Mouse (Mus musculus) liver, embryonic 11.5 days (tissue): ENCODE measurements around the gene Afm. TPM values are rescaled to one million over a fixed set of nuclear protein-coding genes. Genes with fewer than 3 reads are reported as not detected.

ENCODE experiments used
- ATAC-seq: fragments of 200-750 bp; cut with Nextera tagmentation; replicated peaks from 2 replicates; pipeline ENCODE4 v1.8.0; 2017; ENCODE audit warnings: moderate number of reproducible peaks, mild to moderate bottlenecking, moderate TSS enrichment, moderate library complexity; ENCODE audit not compliant: low FRiP score
- DNase-seq: peaks from one replicate; pipeline ENCODE4 v3.0.0-alpha.2; 2017; ENCODE audit warnings: low spot score
- H3K27ac ChIP-seq: fragments of 300-500 bp; sonication (generic); 2 replicates; pipeline ENCODE4 v1.5.1; 2014; ENCODE audit warnings: mild to moderate bottlenecking, low read depth, low read length, control low read depth
- H3K27me3 ChIP-seq: fragments of 300-500 bp; sonication (generic); replicated peaks from 2 replicates; pipeline ENCODE4 v1.6.1; 2014; ENCODE audit warnings: low read length, mixed read lengths; ENCODE audit not compliant: control insufficient read depth, insufficient read depth
- H3K36me3 ChIP-seq: fragments of 300-500 bp; sonication (generic); 2 replicates; pipeline ENCODE4 v1.6.1; 2014; ENCODE audit warnings: mild to moderate bottlenecking, low read length, moderate library complexity, mixed read lengths; ENCODE audit not compliant: control insufficient read depth, insufficient read depth
- H3K4me1 ChIP-seq: fragments of 300-500 bp; sonication (generic); replicated peaks from 2 replicates; pipeline ENCODE4 v1.6.1; 2014; ENCODE audit warnings: low read length, mixed read lengths; ENCODE audit not compliant: control insufficient read depth, insufficient read depth
- H3K4me2 ChIP-seq: fragments of 300-500 bp; sonication (generic); 2 replicates; pipeline ENCODE4 v1.6.1; 2014; ENCODE audit warnings: mild to moderate bottlenecking, control low read depth, moderate library complexity
- H3K4me3 ChIP-seq: fragments of 300-500 bp; sonication (generic); 2 replicates; pipeline ENCODE4 v1.5.1; 2014; ENCODE audit warnings: low read depth, low read length, control low read depth
- H3K9ac ChIP-seq: fragments of 300-500 bp; sonication (generic); 2 replicates; pipeline ENCODE4 v1.6.1; 2014; ENCODE audit warnings: low read depth, low read length, control low read depth
- H3K9me3 ChIP-seq: fragments of 300-500 bp; sonication (generic); 2 replicates; pipeline ENCODE4 v1.6.1; 2016; ENCODE audit warnings: low read length, inconsistent platforms, mixed read lengths; ENCODE audit not compliant: control insufficient read depth
- WGBS: fragments of 180-500 bp; shearing (Covaris S2); extraction: QIAGEN DNeasy Blood & Tissue Kit; methylation state at CpG from one replicate; pipeline ENCODE4 v1.1.7; 2014; 5-methylcytosine and 5-hydroxymethylcytosine counted together
- polyA plus RNA-seq: library from polyadenylated mRNA; unstranded; fragments of >200 nt; fragmentation: Nextera tagmentation; extraction: Ambion mirVana; gene quantifications from 2 replicates; pipeline ENCODE4 v1.2.1, GENCODE M21; 2014

The Afm gene
- polyA plus RNA-seq, 1 experiment from 2014 or later, result 8.8 TPM

GRCm38 (mm10) chr5:90488323-90488722, 30.4 kb upstream of the Afm start:
- Histone ChIP-seq H3K27me3 (no peaks in the 10 kb centered on the region), H3K4me1 (no peaks in the 10 kb centered on the region), H3K4me3 (no peak overlapping the region), H3K9ac (no peak overlapping the region), H3K36me3 (no peaks in the 10 kb centered on the region), H3K27ac (no peak overlapping the region), H3K4me2 (no peak overlapping the region), H3K9me3 (no peaks in the 10 kb centered on the region)
- ATAC-seq (no peak; the same call in 1 of the 2 replicates), DNase-seq (no peak)
- 72% methylated on average over 7 of the region's 7 CpGs for WGBS

- H3K27me3 ChIP-seq, result no peaks in the 10 kb centered on the region
- H3K4me3 ChIP-seq, result peak within 1 kb of the TSS; percentile 19
- no peak within 1 kb of the TSS for H3K9ac ChIP-seq
- DNase-seq, result no peak
- H3K4me1 ChIP-seq, result no peaks in the 10 kb centered on the region
- ATAC-seq, result peak; percentile 25; the same call in 1 of the 2 replicates
- H3K27ac ChIP-seq, result peak within 1 kb of the TSS; percentile 20
- peak within 1 kb of the TSS; percentile 9; the same call in 1 of the 2 replicates for H3K4me2 ChIP-seq
- 69% methylated on average over 7 of the region's 7 CpGs for WGBS
- no peaks in the 10 kb centered on the region for H3K9me3 ChIP-seq
- no peaks in the 10 kb centered on the region for H3K36me3 ChIP-seq
Measured at GRCm38 (mm10) chr5:90490518-90490917, 28.2 kb upstream of the Afm start, which contains the start of gene Afp. Afp (plus strand) TSS chr5:90490737.

DNA sequence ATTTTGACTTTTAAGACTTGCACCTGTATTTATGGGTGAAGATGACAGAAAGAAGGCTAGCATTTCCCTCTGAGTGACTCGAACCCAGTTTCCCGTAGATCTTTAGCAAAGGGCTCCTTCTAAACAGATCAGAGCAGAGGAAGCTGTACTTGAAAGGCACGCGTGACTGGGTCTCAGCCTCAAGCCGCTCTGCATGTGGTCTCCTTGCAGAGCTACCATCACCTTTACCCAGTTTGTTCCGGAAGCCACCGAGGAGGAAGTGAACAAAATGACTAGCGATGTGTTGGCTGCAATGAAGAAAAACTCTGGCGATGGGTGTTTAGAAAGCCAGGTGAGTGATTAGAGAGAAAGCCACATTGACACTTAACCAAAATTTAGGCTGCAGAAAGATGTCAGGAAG, 26.3 kb upstream of the Afm start:
- Histone ChIP-seq H3K4me3 (peak overlapping the region; percentile 24), H3K27me3 (no peaks in the 10 kb centered on the region), H3K9ac (no peak overlapping the region), H3K4me2 (peak overlapping the region; percentile 23), H3K36me3 (no peaks in the 10 kb centered on the region), H3K4me1 (no peaks in the 10 kb centered on the region), H3K27ac (peak overlapping the region; percentile 20; the same call in 1 of the 2 replicates), H3K9me3 (no peaks in the 10 kb centered on the region)
- DNase-seq (no peak), ATAC-seq (no peak)
- WGBS, result 69% methylated on average over 9 of the region's 9 CpGs

GRCm38 (mm10) chr5:90494308-90494707, 24.4 kb upstream of the Afm start:
- no peak overlapping the region for H3K4me2 ChIP-seq
- ATAC-seq (peak; percentile 30), DNase-seq (no peak)
- no peak overlapping the region for H3K9ac ChIP-seq
- H3K4me3 ChIP-seq, result no peak overlapping the region
- no peaks in the 10 kb centered on the region for H3K9me3 ChIP-seq
- WGBS, result 80% methylated on average over 4 of the region's 4 CpGs
- H3K27me3 ChIP-seq, result no peaks in the 10 kb centered on the region
- no peak overlapping the region for H3K27ac ChIP-seq
- no peaks in the 10 kb centered on the region for H3K4me1 ChIP-seq
- no peaks in the 10 kb centered on the region for H3K36me3 ChIP-seq

DNA sequence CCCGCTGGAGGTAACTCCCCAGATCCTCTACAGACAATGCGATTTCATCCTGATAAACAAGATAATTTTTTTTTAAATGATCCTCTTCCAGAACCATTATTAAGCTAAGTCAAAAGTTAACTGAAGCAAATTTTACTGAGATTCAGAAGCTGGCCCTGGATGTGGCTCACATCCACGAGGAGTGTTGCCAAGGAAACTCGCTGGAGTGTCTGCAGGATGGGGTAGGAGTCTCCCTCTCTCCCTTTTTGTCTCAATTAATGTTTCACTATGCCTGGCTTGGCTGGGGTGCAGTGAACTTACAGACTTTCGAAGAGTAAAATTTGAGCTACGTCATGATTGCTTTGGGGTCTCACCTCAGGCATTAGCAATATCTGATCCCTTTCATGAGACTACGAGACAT, 19.2 kb upstream of the Afm start:
- Histone ChIP-seq H3K27ac (no peak overlapping the region), H3K27me3 (no peaks in the 10 kb centered on the region), H3K4me1 (no peaks in the 10 kb centered on the region), H3K36me3 (no peaks in the 10 kb centered on the region), H3K9ac (no peak overlapping the region), H3K4me3 (no peak overlapping the region), H3K4me2 (no peak overlapping the region), H3K9me3 (no peaks in the 10 kb centered on the region)
- 75% methylated on average over 7 of the region's 7 CpGs for WGBS
- DNase-seq (no peak), ATAC-seq (no peak)

- H3K4me2 ChIP-seq, result no peak overlapping the region
- ATAC-seq, result no peak
- H3K9me3 ChIP-seq, result no peaks in the 10 kb centered on the region
- no peaks in the 10 kb centered on the region for H3K27me3 ChIP-seq
- no peaks in the 10 kb centered on the region for H3K4me1 ChIP-seq
- DNase-seq, result no peak
- H3K27ac ChIP-seq, result no peak overlapping the region
- 5% methylated on average over 6 of the region's 6 CpGs for WGBS
- H3K4me3 ChIP-seq, result no peak overlapping the region
- H3K9ac ChIP-seq, result no peak overlapping the region
- H3K36me3 ChIP-seq, result no peaks in the 10 kb centered on the region
Measured at GRCm38 (mm10) chr5:90500714-90501113, 18.0 kb upstream of the Afm start.

GRCm38 (mm10) chr5:90501752-90502151, 17.0 kb upstream of the Afm start:
- 79% methylated on average over 5 of the region's 5 CpGs for WGBS
- DNase-seq, result no peak
- H3K4me1 ChIP-seq, result no peaks in the 10 kb centered on the region
- H3K4me3 ChIP-seq, result no peak overlapping the region
- H3K36me3 ChIP-seq, result no peaks in the 10 kb centered on the region
- H3K27ac ChIP-seq, result no peak overlapping the region
- no peak overlapping the region for H3K4me2 ChIP-seq
- H3K9me3 ChIP-seq, result no peaks in the 10 kb centered on the region
- no peak for ATAC-seq
- H3K27me3 ChIP-seq, result no peaks in the 10 kb centered on the region
- H3K9ac ChIP-seq, result no peak overlapping the region

GRCm38 (mm10) chr5:90504742-90505141, 14.0 kb upstream of the Afm start:
- Histone ChIP-seq H3K4me1 (no peaks in the 10 kb centered on the region), H3K27me3 (no peaks in the 10 kb centered on the region), H3K4me2 (no peak overlapping the region), H3K9ac (no peak overlapping the region), H3K9me3 (no peaks in the 10 kb centered on the region), H3K36me3 (no peaks in the 10 kb centered on the region), H3K27ac (no peak overlapping the region), H3K4me3 (no peak overlapping the region)
- DNase-seq (no peak), ATAC-seq (no peak)
- WGBS, result 53% methylated on average over 11 of the region's 11 CpGs

DNA sequence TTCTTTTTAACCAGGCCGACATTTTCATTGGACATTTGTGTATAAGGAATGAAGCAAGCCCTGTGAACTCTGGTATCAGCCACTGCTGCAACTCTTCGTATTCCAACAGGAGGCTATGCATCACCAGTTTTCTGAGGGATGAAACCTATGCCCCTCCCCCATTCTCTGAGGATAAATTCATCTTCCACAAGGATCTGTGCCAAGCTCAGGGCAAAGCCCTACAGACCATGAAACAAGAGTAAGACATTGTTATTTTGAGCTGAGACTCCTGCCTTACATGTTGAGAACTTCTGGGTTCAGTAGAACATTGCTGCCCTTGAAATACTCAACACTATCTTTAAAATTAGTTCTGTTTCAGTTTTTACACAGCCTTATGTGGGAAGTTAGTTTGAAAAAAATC, 12.2 kb upstream of the Afm start:
- no peak overlapping the region for H3K27ac ChIP-seq
- no peak overlapping the region for H3K4me2 ChIP-seq
- ATAC-seq, result no peak
- no peaks in the 10 kb centered on the region for H3K9me3 ChIP-seq
- WGBS, result 64% methylated on average over 2 of the region's 2 CpGs
- no peak overlapping the region for H3K9ac ChIP-seq
- no peaks in the 10 kb centered on the region for H3K4me1 ChIP-seq
- H3K4me3 ChIP-seq, result no peak overlapping the region
- no peak for DNase-seq
- no peaks in the 10 kb centered on the region for H3K27me3 ChIP-seq
- H3K36me3 ChIP-seq, result no peaks in the 10 kb centered on the region
